Comparison of ENCODE assay signal across 8 mouse cellular contexts in genomic region chr13:112509465-112509864, GRCm38 (mm10). TPM values are rescaled to one million over a fixed set of nuclear protein-coding genes. Genes with fewer than 3 reads are reported as not detected.
DNase-seq lines count a peak whose midpoint lies in the region; ATAC-seq and TF ChIP-seq lines count a peak whose summit lies in the region.

No protein-coding gene starts in this region.

- no peaks in the 10 kb centered on the region for H3K79me2 ChIP-seq in heart, adult 2 months (replicated peaks; ENCODE audit: control insufficient read depth, insufficient read depth, low read length)

- no peak overlapping the region for H3K4me3 ChIP-seq in heart, adult 2 months
- H3K4me3 ChIP-seq in forebrain, embryonic 11.5 days (ENCODE audit: low read depth, low read length), result no peak overlapping the region
- H3K4me3 ChIP-seq in hindbrain, postnatal 0 days (ENCODE audit: low read length), result no peak overlapping the region
- no peak overlapping the region for H3K4me3 ChIP-seq in midbrain, embryonic 10.5 days

- no peaks in the 10 kb centered on the region for H3K27me3 ChIP-seq in heart, adult 2 months (ENCODE audit: control insufficient read depth, insufficient read depth, low read length)
- H3K27me3 ChIP-seq in forebrain, embryonic 11.5 days (ENCODE audit: control insufficient read depth, insufficient read depth, low read length), result no peaks in the 10 kb centered on the region
- H3K27me3 ChIP-seq in hindbrain, postnatal 0 days (ENCODE audit: insufficient read depth, low read length), result no peaks in the 10 kb centered on the region
- no peaks in the 10 kb centered on the region for H3K27me3 ChIP-seq in midbrain, embryonic 10.5 days (ENCODE audit: low read depth, poor library complexity, severe bottlenecking)

- H3K27ac ChIP-seq in heart, adult 2 months, result no peak overlapping the region
- no peak overlapping the region for H3K27ac ChIP-seq in forebrain, embryonic 11.5 days (ENCODE audit: low read depth, low read length)
- H3K27ac ChIP-seq in hindbrain, postnatal 0 days, result no peak overlapping the region
- H3K27ac ChIP-seq in midbrain, embryonic 10.5 days (replicated peaks), result no peak overlapping the region

- no peaks in the 10 kb centered on the region; the same call in 1 of the 2 replicates for H3K4me1 ChIP-seq in heart, adult 2 months (ENCODE audit: control insufficient read depth, insufficient read depth, low read length)
- no peaks in the 10 kb centered on the region for H3K4me1 ChIP-seq in forebrain, embryonic 11.5 days (replicated peaks; ENCODE audit: control insufficient read depth, insufficient read depth, low read length)
- no peaks in the 10 kb centered on the region for H3K4me1 ChIP-seq in hindbrain, postnatal 0 days (ENCODE audit: insufficient read depth, low read length)
- no peaks in the 10 kb centered on the region for H3K4me1 ChIP-seq in midbrain, embryonic 10.5 days

- peak; percentile 93 for TF ChIP-seq EP300 in heart, adult 2 months (IDR thresholded peaks at IDR 0.05; ENCODE audit: insufficient read depth, low read depth, low read length)

- no peak overlapping the region for H3K4me2 ChIP-seq in forebrain, embryonic 11.5 days (ENCODE audit: low read depth, low read length, severe bottlenecking)
- no peak overlapping the region for H3K4me2 ChIP-seq in hindbrain, postnatal 0 days (ENCODE audit: low read depth, low read length)

- H3K36me3 ChIP-seq in heart, adult 2 months (ENCODE audit: control insufficient read depth, insufficient read depth, low read length), result no peaks in the 10 kb centered on the region
- H3K36me3 ChIP-seq in forebrain, embryonic 11.5 days (ENCODE audit: control insufficient read depth, insufficient read depth, low read length), result no peaks in the 10 kb centered on the region
- peaks cover 16% of the 10 kb centered on the region for H3K36me3 ChIP-seq in hindbrain, postnatal 0 days (ENCODE audit: insufficient read depth, low read length)
- H3K36me3 ChIP-seq in midbrain, embryonic 10.5 days, result peaks cover 28% of the 10 kb centered on the region

- H3K9ac ChIP-seq in heart, adult 2 months (ENCODE audit: low read depth, low read length), result no peak overlapping the region
- H3K9ac ChIP-seq in forebrain, embryonic 11.5 days (ENCODE audit: low read length), result no peak overlapping the region
- H3K9ac ChIP-seq in hindbrain, postnatal 0 days (replicated peaks; ENCODE audit: low read length), result no peak overlapping the region

- no peak for TF ChIP-seq POLR2A in heart, adult 2 months (IDR thresholded peaks at IDR 0.05; ENCODE audit: insufficient read depth, low read depth, low read length)

- H3K9me3 ChIP-seq in forebrain, embryonic 11.5 days (ENCODE audit: control insufficient read depth, low read length), result no peaks in the 10 kb centered on the region
- H3K9me3 ChIP-seq in hindbrain, postnatal 0 days (ENCODE audit: low read length), result no peaks in the 10 kb centered on the region
- H3K9me3 ChIP-seq in midbrain, embryonic 10.5 days (replicated peaks), result no peaks in the 10 kb centered on the region

- peak; percentile 82 for ATAC-seq in forebrain, embryonic 11.5 days (replicated peaks; ENCODE audit: low FRiP score)
- ATAC-seq in hindbrain, postnatal 0 days, result peak; percentile 86

- TF ChIP-seq CTCF in heart, adult 2 months (IDR thresholded peaks at IDR 0.05), result peak; percentile 98
- TF ChIP-seq CTCF in hindbrain, postnatal 0 days (IDR thresholded peaks at IDR 0.05; ENCODE audit: low read depth), result peak; percentile 97

- intact Hi-C loops in heart, adult 2 months (cut with DNase I), result loop anchor here (1.0 to 10.0 kb wide), 3 partner anchors 201 to 735 kb away; no protein-coding TSS in a partner anchor

- DNase-seq in heart, adult 2 months, result peak; percentile 53 to 62
- DNase-seq in heart, adult 11 months, result no peak
- DNase-seq in c-Kit-positive CD71-positive TER-119-negative erythroid progenitor cells, embryonic 14.5 days (ENCODE audit: low read depth), result peak; percentile 31
- DNase-seq in forebrain, embryonic 11.5 days (ENCODE audit: low spot score), result peak; percentile 77
- peak; percentile 88 for DNase-seq in hindbrain, postnatal 0 days (ENCODE audit: low spot score)
- DNase-seq in left cerebral cortex, adult 11 months (ENCODE audit: low spot score), result peak; percentile 39
- DNase-seq in midbrain, embryonic 10.5 days (ENCODE audit: low spot score), result peak; percentile 62
- peak; percentile 17 for DNase-seq in spleen, adult 12 weeks (ENCODE audit: low spot score)

- WGBS in heart, adult 2 months, result 28% methylated on average over 4 of the region's 4 CpGs
- WGBS in forebrain, embryonic 11.5 days, result 32% methylated on average over 4 of the region's 4 CpGs
- 26% methylated on average over 4 of the region's 4 CpGs for WGBS in hindbrain, postnatal 0 days
- 44% methylated on average over 4 of the region's 4 CpGs for WGBS in midbrain, embryonic 10.5 days

RNA-seq across cellular contexts. Expression of gene Il6st, which starts 45.6 kb away (rescaled TPM):
- total RNA-seq in heart, adult 2 months (2021), result 100 to 1,000 TPM; 204 to 256 TPM
- polyA plus RNA-seq in heart, adult 2 months (2012; rRNA removed), result 39.0 and 62.8 TPM in 2 replicates
- polyA plus RNA-seq in forebrain, embryonic 11.5 days (2014; fragmentation: Nextera tagmentation; extraction: Ambion mirVana), result 28.6 and 32.0 TPM in 2 replicates
- 37.4 TPM in 2 replicates for total RNA-seq in hindbrain, postnatal 0 days (2014; rRNA removed)
- 18.2 and 20.2 TPM in 2 replicates for polyA plus RNA-seq in hindbrain, postnatal 0 days (2015; fragmentation: Nextera tagmentation; extraction: Ambion mirVana)
- 21.6 and 28.4 TPM in 2 replicates for polyA plus RNA-seq in midbrain, embryonic 10.5 days (2016; fragmentation: Nextera tagmentation; extraction: Ambion mirVana)
